Mouse (Mus musculus): ENCODE data around the gene Endov. TPM values are rescaled to one million over a fixed set of nuclear protein-coding genes. Genes with fewer than 3 reads are reported as not detected.

Endov gene
- total RNA-seq, 2 experiments from 2014 or later, result 3.8 to 4.2 TPM

DNA sequence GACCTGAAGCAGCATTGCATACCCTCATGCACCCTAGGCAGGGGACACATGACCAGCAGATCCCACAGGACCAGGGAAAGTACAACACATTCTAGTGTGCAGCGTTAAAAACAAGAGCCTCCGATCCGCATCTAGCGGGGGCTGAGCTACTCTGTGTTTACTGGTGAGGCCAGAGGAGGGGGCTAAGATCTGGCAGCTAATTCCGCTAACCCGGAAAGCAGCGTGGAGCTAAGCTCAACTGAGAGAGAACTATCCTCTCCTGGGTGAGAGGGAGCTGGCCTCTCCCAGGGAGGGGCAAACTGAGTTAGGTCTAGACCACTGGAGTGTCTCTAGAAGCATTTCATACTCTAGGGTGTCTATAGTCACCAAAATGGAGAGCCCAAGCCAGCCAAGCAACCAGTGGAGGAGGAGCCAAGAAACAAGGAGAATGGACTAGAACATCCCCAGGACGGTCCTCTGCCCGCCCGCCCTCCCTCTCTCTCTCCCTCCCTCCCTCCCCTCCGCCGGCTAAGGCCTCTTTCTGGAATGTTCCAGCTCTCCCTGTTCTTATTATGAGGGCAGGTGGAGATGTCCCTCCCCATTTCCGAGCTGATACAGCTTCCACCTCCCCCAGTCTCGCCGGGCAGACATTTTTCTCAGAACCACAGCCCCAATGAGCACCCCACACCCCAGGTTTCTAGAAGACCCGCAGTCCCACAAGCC lies 52.8 kb downstream of the Endov start:
- no peak for ATAC-seq (replicated peaks; ENCODE audit: low FRiP score, poor library complexity, severe bottlenecking)

DNA sequence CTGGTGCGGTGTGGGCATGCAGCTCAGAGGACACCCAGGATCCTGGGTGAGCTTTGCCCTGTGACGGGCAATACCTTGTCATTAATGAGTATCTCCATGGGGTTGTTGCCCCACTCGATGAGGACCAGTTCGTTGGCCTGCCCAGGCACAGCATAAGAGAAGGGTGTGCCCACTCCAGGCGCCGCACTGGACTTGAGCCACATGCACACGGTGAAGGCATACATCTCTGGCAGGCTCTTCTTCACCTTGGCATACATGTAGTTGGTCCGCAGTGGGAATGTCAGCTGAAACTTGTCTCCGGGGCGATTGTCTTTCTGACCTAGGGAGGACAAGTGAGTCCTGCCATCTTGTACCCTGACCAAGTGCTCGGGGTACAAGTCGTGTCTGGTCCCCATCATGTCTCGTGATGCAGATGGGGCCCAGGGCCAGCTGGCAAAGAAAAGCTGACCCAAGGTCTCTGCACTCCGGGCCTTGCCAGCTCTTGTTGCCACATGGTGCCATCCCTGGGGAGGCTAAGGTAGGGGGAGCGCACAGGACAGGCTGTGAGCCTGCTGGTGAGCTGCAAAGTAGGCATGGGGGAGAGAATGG lies 53.5 kb downstream of the Endov start:
- no peak for ATAC-seq (replicated peaks; ENCODE audit: low FRiP score, poor library complexity, severe bottlenecking)

DNA sequence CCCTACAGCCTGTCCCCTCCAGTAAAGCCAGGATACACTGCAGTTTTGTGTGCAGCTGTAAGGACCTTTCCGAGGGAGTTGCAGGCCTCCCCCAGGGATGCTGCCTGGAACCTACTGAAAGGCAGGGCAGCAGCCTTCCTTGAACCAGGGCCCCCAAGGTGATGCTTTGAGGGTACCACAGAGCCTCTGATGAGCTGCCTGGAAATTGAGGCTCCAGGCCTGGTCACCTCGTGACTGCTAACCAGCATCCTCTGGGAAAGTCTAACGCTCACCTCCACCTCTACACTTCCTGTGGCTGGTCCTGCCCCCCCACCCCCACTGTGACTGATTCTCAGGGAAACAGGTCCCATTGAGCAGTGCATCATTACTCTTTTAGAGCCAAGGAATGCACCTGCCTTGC lies 54.1 kb downstream of the Endov start:
- ATAC-seq (replicated peaks; ENCODE audit: low FRiP score, poor library complexity, severe bottlenecking), result no peak

GRCm38 (mm10) chr11:119545741-119546495 lies 54.8 kb downstream of the Endov start:
- ATAC-seq (replicated peaks; ENCODE audit: low FRiP score, poor library complexity, severe bottlenecking), result no peak

- no peak for ATAC-seq (replicated peaks; ENCODE audit: low FRiP score, poor library complexity, severe bottlenecking)
Measured at GRCm38 (mm10) chr11:119546496-119547182, 55.5 kb downstream of the Endov start.

DNA sequence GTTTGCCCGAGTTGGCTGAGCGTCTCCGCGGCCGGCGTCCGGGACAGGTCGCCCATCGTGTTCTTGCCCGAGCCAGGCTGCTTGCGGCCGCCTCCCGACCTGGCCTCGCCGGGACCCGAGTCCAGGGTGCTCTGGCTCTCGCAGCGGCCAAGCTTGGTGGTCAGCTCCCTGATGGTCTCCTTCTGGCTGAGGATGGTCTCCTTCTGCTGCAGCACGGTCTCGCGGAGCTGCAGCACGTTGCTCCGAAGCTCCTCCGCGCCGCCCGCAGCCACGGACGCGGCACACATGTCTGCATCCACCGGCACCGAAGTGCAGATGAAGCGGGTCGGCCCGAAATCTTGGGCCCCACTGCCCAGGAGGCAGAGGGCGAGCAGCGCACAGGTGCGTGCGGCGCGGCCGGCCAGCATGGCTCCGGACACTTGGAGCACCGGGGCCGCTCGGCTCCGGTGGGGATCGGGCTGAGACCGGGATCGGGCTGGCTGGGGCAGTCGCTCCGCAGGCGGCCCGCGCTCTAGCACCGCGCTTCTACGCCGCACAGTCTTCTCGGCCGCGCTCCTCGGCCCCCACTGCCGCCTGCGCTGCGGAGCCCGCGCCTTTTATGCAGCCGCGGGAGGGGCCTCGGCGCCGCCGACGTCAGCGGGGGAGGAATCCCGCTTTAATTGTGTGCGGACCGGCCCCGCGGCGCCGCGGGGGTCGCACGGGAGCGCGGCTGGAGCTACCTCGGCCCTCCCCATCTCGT lies 56.2 kb downstream of the Endov start, which contains the start of gene Nptx1:
Gene Nptx1, minus strand, starts transcription at position 571 of the 739 bp plus-strand sequence.
- ATAC-seq (replicated peaks; ENCODE audit: low FRiP score, poor library complexity, severe bottlenecking), result no peak

GRCm38 (mm10) chr11:119547951-119548591 lies 56.9 kb downstream of the Endov start:
- no peak for ATAC-seq (replicated peaks; ENCODE audit: low FRiP score, poor library complexity, severe bottlenecking)

DNA sequence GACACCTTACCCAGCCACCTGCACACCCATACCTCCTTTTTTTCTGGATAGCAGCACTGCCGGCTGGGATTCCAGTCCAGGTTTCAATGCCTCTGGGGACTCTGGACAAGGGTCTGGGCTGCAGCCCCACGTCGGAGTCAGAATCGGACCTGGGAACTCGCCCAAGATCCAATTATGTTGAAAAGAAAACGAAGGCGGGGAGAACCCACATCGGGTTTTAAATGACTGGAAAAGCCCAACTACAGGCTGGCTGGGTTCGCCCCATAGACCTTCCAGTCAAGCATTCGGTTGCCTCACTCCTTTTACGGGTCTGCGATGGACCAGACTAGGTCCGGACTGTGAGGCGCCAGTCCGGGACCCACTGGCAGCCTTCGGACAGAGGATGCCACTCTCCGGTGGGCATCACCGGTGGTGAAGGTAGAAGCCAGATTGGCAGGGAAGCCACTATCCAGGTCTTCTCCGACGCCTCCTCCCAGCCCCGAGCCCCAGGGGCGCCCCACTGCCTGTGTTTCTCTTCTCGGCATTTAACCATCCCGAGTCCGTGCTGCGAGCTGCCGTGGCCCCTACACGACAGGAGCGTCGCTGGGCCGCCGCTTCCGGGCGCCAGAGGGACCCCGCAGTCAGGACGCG lies 57.7 kb downstream of the Endov start:
- no peak for ATAC-seq (replicated peaks; ENCODE audit: low FRiP score, poor library complexity, severe bottlenecking)

DNA sequence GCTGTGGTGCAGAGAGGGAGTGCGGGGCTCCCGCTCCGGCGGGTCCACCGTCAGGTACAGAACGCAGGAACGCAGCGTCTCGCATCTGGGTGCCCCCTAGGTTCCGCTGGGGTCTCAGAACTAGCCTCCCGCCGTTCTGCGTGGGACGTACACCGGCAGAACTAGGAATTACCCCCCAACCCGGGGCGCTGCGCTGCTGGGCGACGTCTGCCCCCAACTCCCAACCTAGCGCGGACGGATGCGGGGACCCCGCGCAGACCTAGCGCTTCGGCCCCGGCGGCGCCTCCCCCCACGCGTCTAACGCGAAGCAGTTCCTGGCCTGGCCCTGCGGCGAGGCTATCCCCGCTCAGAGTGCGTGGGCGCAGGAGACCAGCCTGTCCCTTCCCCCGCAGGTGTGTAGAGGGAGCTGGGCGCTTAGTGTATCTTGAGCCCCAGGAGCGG lies 58.2 kb downstream of the Endov start:
- ATAC-seq (replicated peaks; ENCODE audit: low FRiP score, poor library complexity, severe bottlenecking), result no peak

DNA sequence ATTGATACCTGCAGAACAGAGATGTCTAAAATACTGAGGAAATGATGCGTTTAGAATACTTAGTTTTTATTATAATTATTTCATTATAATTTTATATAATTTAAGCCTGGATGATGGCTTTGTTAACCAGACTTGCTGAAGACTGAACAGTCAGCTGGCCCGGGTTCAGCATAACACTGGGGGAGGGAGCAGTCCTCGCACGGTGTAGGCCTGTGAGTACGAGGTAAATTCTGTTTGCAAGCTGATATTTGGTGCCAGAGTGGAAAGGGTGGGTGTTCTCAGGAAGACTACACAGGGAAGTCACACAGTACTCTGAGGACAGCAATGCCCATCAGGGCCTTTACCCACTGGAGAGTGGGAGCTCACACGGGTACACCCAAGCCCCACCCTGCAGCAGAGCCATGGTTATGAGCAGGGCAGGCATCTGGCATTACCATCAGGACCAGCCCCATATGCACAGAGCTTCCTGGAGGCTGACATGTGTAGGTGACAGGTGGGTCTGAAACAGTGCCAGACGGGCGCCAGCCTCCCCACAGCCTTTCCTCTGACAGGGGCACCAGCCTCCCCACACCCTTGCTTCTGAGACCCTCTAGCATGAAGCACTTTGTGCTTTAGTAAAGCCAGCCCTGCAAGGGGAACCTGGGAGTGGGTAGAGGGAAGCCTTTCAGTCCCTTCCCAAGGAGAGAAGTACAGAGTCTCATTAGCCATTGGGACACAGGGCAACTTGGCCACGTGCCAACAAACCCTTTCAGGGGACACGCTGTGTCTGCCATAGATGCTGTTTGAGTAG lies 59.6 kb downstream of the Endov start:
- no peak for ATAC-seq (replicated peaks; ENCODE audit: low FRiP score, poor library complexity, severe bottlenecking)

- no peak for ATAC-seq (replicated peaks; ENCODE audit: low FRiP score, poor library complexity, severe bottlenecking)
Measured at GRCm38 (mm10) chr11:119551468-119551867, 60.3 kb downstream of the Endov start.

DNA sequence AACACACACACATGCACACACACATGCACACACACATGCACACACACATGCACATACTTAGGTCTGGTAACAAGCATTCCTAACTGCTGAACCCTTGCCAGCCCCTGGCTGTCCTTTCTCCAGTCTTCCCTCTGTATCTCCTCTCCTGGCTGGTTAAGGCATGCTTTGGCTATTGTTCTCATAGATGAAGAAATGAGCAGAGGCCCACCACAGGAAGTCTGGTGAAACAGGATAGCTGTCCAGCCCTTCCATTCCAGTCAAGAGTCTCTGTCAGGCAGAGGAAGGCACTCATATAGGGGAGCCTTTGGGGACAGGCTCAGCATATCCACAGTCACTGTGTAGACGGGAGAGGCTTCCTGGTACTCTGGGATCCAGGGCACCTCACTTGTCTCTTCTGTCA lies 61.2 kb downstream of the Endov start:
- no peak for ATAC-seq (replicated peaks; ENCODE audit: low FRiP score, poor library complexity, severe bottlenecking)

- ATAC-seq (replicated peaks; ENCODE audit: low FRiP score, poor library complexity, severe bottlenecking), result no peak
Measured at GRCm38 (mm10) chr11:119552902-119553802, 62.0 kb downstream of the Endov start.

GRCm38 (mm10) chr11:119554706-119555105 lies 63.6 kb downstream of the Endov start:
- no peak for ATAC-seq (replicated peaks; ENCODE audit: low FRiP score, poor library complexity, severe bottlenecking)

GRCm38 (mm10) chr11:119555170-119555569 lies 64.0 kb downstream of the Endov start:
- no peak for ATAC-seq (replicated peaks; ENCODE audit: low FRiP score, poor library complexity, severe bottlenecking)

- no peak for ATAC-seq (replicated peaks; ENCODE audit: low FRiP score, poor library complexity, severe bottlenecking)
Measured at GRCm38 (mm10) chr11:119557940-119558869, 67.1 kb downstream of the Endov start.
